Mouse (Mus musculus) testis, adult 2 months (tissue): Measurements from ENCODE around the gene Cmtm4.

Source experiments
- CTCF ChIP-seq: fragments of 200-500 bp; IDR thresholded peaks from 2 replicates; pipeline ENCODE4 v1.5.1; 2012; ENCODE audit warnings: low read depth, mild to moderate bottlenecking, inconsistent platforms, low read length, moderate library complexity; ENCODE audit not compliant: control insufficient read depth, insufficient read depth, insufficient replicate concordance
- POLR2A ChIP-seq: fragments of 200-500 bp; IDR thresholded peaks from 2 replicates; pipeline ENCODE4 v1.6.1; 2012; ENCODE audit warnings: low read depth, mild to moderate bottlenecking, inconsistent platforms, low read length, moderate library complexity; ENCODE audit not compliant: control insufficient read depth

DNA sequence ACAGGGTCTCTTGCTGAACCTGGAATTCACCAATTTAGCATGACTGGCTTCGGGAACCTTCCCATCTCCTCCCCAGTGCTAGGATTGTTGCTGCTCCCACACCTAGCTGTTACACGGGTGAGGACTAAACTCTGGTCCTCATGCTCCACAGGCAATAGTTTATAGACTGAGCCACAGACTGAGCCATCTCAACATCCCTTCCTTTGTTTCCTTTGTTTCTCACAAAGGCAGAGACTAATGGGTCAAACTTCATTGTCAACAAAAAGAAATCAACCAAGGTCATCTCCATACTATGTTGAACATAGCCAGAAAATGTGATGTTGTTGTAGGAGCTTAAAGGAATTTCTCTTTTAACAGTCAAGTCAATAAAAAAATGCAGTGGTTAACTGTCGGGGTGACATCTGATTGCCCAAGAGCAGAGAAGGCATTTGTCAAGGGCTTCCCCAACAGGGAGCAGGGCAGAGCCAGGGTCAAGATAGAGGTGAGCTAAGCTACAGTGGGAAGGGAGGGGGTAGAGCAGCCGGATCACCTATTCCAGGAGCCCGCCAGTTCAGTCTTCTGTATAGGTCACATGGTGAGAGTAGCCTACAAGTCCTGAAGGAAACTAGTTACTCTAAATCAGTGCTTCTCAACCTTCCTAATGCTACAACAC, 37.7 kb upstream of the Cmtm4 start:
- TF ChIP-seq CTCF (no peak), POLR2A (no peak)
